Mouse (Mus musculus): Measurements from ENCODE around the gene BC005537. TPM values are rescaled to one million over a fixed set of nuclear protein-coding genes. Genes with fewer than 3 reads are reported as not detected.
A peak's percentile ranks its signal among the peaks of the same experiment; 100 is the strongest.

The BC005537 gene
- polyA plus RNA-seq, 1 experiment = 104 TPM

DNA sequence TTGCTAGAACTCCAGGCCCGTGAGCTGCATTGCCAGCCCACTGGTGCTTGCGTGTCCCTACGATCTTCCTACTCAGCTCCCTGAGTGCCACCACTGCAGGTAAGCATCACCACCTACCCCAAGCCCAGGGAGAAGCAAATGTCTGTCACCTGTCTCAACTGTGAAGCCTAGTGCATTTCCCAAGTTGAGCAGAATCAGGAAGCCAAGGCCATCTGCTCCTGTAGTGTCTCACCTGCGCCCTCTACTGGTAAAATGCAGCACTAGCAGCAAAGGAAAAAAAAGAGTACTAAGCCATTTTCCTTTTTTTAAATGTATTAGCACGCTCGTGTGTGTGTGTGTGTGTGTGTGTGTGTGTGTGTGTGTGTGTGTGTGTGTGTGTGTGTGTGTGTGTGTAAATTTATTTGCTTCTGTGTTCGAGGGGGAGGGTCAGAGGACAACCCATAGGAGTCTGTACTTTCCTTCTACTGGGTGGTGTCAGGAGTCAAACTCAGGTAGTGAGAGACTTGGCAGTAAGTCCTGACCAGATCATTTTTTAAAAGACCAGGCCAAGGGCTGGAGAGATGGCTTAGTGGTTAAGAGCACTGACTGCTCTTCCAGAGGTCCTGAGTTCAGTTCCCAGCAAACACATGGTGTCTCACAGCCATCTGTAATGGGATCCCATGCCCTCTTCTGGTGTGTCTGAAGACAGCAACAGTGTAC, 25.2 kb upstream of the BC005537 start:
- Histone ChIP-seq H3K4me3 (ENCODE audit: insufficient read depth, low read depth, low read length) (no peak overlapping the region), H3K4me1 (ENCODE audit: control insufficient read depth, insufficient read depth, low read length) (no peaks in the 10 kb centered on the region), H3K27ac (ENCODE audit: insufficient read depth, low read depth, low read length) (no peak overlapping the region)
- 45% methylated on average over 7 of the region's 7 CpGs for WGBS
- peak; percentile 29; the same call in 1 of the 2 replicates for TF ChIP-seq CTCF (IDR thresholded peaks at IDR 0.05; ENCODE audit: insufficient read depth, low read depth, low read length)
- TF ChIP-seq POLR2A (IDR thresholded peaks at IDR 0.05; ENCODE audit: insufficient read depth, low read depth, low read length) = no peak

- WGBS = 80% methylated on average over 2 of the region's 2 CpGs
Measured at GRCm38 (mm10) chr13:24778026-24778425, 23.4 kb upstream of the BC005537 start.

DNA sequence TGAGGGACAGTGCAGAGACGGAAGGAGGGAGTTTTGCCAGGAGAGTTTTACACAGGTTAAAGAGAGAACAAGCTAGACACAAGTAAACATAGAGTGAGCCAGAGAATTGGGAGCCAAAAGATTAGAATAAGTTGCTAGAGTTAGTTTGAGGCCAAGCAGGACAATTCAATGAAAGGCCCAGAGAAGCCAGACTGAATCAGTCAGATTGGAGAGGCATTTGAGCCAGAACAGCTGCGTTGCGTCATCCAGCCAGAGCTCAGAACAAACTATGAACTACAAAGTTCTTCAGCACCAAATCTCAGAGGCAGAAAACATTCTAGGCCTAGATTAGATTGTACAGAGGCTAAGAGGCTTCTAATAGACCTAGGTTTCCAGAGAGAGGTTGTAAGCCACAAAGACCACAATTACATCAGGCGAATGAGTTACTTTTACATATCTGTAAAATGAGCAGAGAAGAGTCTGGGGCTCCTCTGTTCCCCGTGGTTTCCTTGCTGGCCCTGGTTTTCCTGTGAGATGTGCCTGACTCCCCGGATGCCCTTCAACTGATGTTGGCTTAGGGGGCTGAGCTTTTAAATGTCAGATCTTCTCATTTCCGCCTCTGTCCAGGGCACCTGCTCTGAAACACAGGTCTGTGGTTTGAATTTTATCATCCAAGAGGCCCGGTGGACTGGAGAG, 22.6 kb upstream of the BC005537 start:
- no peaks in the 10 kb centered on the region; the same call in 1 of the 2 replicates for H3K4me1 ChIP-seq (ENCODE audit: control insufficient read depth, insufficient read depth, low read length)
- no peak overlapping the region for H3K4me3 ChIP-seq (ENCODE audit: insufficient read depth, low read depth, low read length)
- WGBS = 90% methylated on average over 8 of the region's 8 CpGs
- H3K27ac ChIP-seq (ENCODE audit: insufficient read depth, low read depth, low read length) = no peak overlapping the region
- TF ChIP-seq POLR2A (IDR thresholded peaks at IDR 0.05; ENCODE audit: insufficient read depth, low read depth, low read length) = no peak
- TF ChIP-seq CTCF (IDR thresholded peaks at IDR 0.05; ENCODE audit: insufficient read depth, low read depth, low read length) = no peak

More at GRCm38 (mm10) chr13:24778026-24778425, 23.4 kb upstream of the BC005537 start:
- Histone ChIP-seq H3K4me3 (ENCODE audit: insufficient read depth, low read depth, low read length) (no peak overlapping the region), H3K27ac (ENCODE audit: insufficient read depth, low read depth, low read length) (no peak overlapping the region), H3K4me1 (ENCODE audit: control insufficient read depth, insufficient read depth, low read length) (no peaks in the 10 kb centered on the region; the same call in 1 of the 2 replicates)
- TF ChIP-seq POLR2A (IDR thresholded peaks at IDR 0.05; ENCODE audit: insufficient read depth, low read depth, low read length) = no peak

DNA sequence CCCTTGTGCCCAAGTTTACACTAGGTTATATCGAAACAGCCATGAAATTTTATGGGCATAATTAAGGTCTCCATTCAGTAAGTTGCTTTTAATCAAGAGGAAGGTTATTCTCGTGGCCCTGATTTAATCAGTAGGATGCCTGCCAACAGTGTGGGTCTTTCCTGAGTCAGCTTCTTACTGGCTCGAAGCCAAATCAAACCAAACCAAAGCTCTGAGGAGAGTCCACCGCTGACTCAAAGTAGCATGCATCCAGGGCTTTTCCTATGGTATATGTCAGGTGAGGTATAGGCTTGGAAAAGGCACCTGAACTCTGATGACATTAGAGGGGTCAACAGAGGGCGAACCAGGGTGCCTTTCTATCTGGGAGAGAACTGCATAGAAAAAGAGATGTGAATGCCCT, 19.5 kb upstream of the BC005537 start:
- no peak overlapping the region for H3K4me3 ChIP-seq (ENCODE audit: insufficient read depth, low read depth, low read length)
- H3K27ac ChIP-seq (ENCODE audit: insufficient read depth, low read depth, low read length) = no peak overlapping the region
- no peaks in the 10 kb centered on the region; the same call in 1 of the 2 replicates for H3K4me1 ChIP-seq (ENCODE audit: control insufficient read depth, insufficient read depth, low read length)
- WGBS = 42% methylated on average over 5 of the region's 5 CpGs
- TF ChIP-seq POLR2A (IDR thresholded peaks at IDR 0.05; ENCODE audit: insufficient read depth, low read depth, low read length) = no peak
- no peak for TF ChIP-seq CTCF (IDR thresholded peaks at IDR 0.05; ENCODE audit: insufficient read depth, low read depth, low read length)

DNA sequence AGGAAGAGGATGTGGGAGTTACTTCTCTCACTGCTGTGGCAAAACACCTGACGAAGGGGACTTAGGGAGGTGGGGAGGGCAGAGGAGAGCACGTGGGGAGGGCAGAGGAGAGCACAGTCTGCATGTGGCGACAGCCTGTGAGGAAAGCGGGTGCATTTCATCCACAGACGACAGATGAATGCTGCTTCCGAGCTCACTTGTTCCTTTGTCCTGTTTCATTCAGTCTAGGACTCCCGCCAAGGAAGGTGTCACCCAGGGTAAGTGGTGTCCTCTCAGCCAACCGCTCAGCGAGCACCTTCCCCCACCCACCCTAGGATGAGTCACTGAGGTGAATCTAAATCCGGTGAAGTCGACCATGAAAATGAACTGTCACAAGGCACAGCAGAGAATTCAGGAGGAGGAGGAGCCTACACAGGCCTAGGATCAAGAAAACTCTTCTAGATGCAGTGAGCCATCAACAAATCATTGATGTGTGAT, 15.4 kb upstream of the BC005537 start:
- TF ChIP-seq CTCF (IDR thresholded peaks at IDR 0.05; ENCODE audit: insufficient read depth, low read depth, low read length) (no peak), POLR2A (IDR thresholded peaks at IDR 0.05; ENCODE audit: insufficient read depth, low read depth, low read length) (no peak)
- Histone ChIP-seq H3K4me3 (ENCODE audit: insufficient read depth, low read depth, low read length) (no peak overlapping the region), H3K4me1 (ENCODE audit: control insufficient read depth, insufficient read depth, low read length) (no peaks in the 10 kb centered on the region; the same call in 1 of the 2 replicates), H3K27ac (ENCODE audit: insufficient read depth, low read depth, low read length) (no peak overlapping the region; the same call in 1 of the 2 replicates)
- whole genome bisulfite sequencing = 39% methylated on average over 11 of the region's 11 CpGs

DNA sequence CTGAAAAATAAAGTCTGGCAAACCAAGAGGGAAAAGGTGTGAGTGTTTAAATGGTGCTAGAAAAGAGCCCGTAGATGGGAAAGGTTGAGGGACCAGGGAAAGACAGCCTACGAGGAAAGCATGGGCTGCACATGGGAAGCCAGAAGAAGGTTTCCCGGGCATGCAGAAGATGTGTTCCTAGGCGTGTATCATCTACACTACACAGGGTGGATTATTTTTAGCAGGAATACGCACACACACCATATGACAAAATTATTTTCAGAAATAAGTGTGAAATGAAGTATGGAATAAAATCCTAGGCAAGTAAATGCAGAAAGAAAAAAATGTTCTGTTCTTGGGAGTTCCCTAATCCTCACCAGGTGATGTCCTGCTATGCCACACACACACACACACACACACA, 14.0 kb upstream of the BC005537 start:
- no peaks in the 10 kb centered on the region for H3K4me1 ChIP-seq (ENCODE audit: control insufficient read depth, insufficient read depth, low read length)
- TF ChIP-seq CTCF (IDR thresholded peaks at IDR 0.05; ENCODE audit: insufficient read depth, low read depth, low read length) (no peak), POLR2A (IDR thresholded peaks at IDR 0.05; ENCODE audit: insufficient read depth, low read depth, low read length) (no peak)
- 85% methylated on average over 5 of the region's 5 CpGs for WGBS
- H3K4me3 ChIP-seq (ENCODE audit: insufficient read depth, low read depth, low read length) = no peak overlapping the region
- no peak overlapping the region for H3K27ac ChIP-seq (ENCODE audit: insufficient read depth, low read depth, low read length)

GRCm38 (mm10) chr13:24791349-24791748, 10.1 kb upstream of the BC005537 start:
- H3K4me3 ChIP-seq (ENCODE audit: insufficient read depth, low read depth, low read length) = no peak overlapping the region
- H3K4me1 ChIP-seq (ENCODE audit: control insufficient read depth, insufficient read depth, low read length) = no peaks in the 10 kb centered on the region
- WGBS = 79% methylated on average over 2 of the region's 2 CpGs
- TF ChIP-seq CTCF (IDR thresholded peaks at IDR 0.05; ENCODE audit: insufficient read depth, low read depth, low read length) (no peak), POLR2A (IDR thresholded peaks at IDR 0.05; ENCODE audit: insufficient read depth, low read depth, low read length) (no peak)
- H3K27ac ChIP-seq (ENCODE audit: insufficient read depth, low read depth, low read length) = no peak overlapping the region

GRCm38 (mm10) chr13:24792411-24793045, 8.9 kb upstream of the BC005537 start:
- WGBS = 86% methylated on average over 9 of the region's 9 CpGs
- no peak overlapping the region for H3K27ac ChIP-seq (ENCODE audit: insufficient read depth, low read depth, low read length)
- TF ChIP-seq CTCF (IDR thresholded peaks at IDR 0.05; ENCODE audit: insufficient read depth, low read depth, low read length) = no peak
- no peak for TF ChIP-seq POLR2A (IDR thresholded peaks at IDR 0.05; ENCODE audit: insufficient read depth, low read depth, low read length)
- no peaks in the 10 kb centered on the region for H3K4me1 ChIP-seq (ENCODE audit: control insufficient read depth, insufficient read depth, low read length)
- H3K4me3 ChIP-seq (ENCODE audit: insufficient read depth, low read depth, low read length) = no peak overlapping the region

- Histone ChIP-seq H3K4me1 (ENCODE audit: control insufficient read depth, insufficient read depth, low read length) (no peaks in the 10 kb centered on the region), H3K4me3 (ENCODE audit: insufficient read depth, low read depth, low read length) (no peak overlapping the region), H3K27ac (ENCODE audit: insufficient read depth, low read depth, low read length) (no peak overlapping the region)
- TF ChIP-seq CTCF (IDR thresholded peaks at IDR 0.05; ENCODE audit: insufficient read depth, low read depth, low read length) (no peak), POLR2A (IDR thresholded peaks at IDR 0.05; ENCODE audit: insufficient read depth, low read depth, low read length) (no peak)
- WGBS = 99% methylated on average over 4 of the region's 4 CpGs
Measured at GRCm38 (mm10) chr13:24798686-24799085, 2.8 kb upstream of the BC005537 start.
